Mouse (Mus musculus) erythroblast, embryonic 14.5 days (primary cell): Measurements from ENCODE around the gene Prdm16.

Experiments
- GATA1 ChIP-seq: IDR thresholded peaks from 2 replicates; pipeline ENCODE4 v1.6.1; 2012; ENCODE audit warnings: low read length, inconsistent platforms, mixed read lengths
- TAL1 ChIP-seq: IDR thresholded peaks from 3 replicates; pipeline ENCODE4 v1.6.1; 2012; ENCODE audit warnings: low read length, inconsistent platforms, mixed read lengths

GRCm38 (mm10) chr4:154267511-154267910 lies 369.2 kb downstream of the Prdm16 start:
- no peak for TF ChIP-seq TAL1
- no peak for TF ChIP-seq GATA1
